Mouse (Mus musculus) bone marrow, adult 2 months (tissue): Measurements from ENCODE around the gene Zfp512b.

Experiments
- CTCF ChIP-seq: fragments of 200-500 bp; IDR thresholded peaks from 2 replicates; pipeline ENCODE4 v1.5.1; 2011; ENCODE audit warnings: low read length, control low read depth; ENCODE audit not compliant: control insufficient read depth, insufficient read depth
- POLR2A ChIP-seq: fragments of 200-500 bp; IDR thresholded peaks from 2 replicates; pipeline ENCODE4 v1.6.1; 2011; ENCODE audit warnings: low read depth, mild to moderate bottlenecking, control low read depth, low read length, borderline replicate concordance; ENCODE audit not compliant: control insufficient read depth

DNA sequence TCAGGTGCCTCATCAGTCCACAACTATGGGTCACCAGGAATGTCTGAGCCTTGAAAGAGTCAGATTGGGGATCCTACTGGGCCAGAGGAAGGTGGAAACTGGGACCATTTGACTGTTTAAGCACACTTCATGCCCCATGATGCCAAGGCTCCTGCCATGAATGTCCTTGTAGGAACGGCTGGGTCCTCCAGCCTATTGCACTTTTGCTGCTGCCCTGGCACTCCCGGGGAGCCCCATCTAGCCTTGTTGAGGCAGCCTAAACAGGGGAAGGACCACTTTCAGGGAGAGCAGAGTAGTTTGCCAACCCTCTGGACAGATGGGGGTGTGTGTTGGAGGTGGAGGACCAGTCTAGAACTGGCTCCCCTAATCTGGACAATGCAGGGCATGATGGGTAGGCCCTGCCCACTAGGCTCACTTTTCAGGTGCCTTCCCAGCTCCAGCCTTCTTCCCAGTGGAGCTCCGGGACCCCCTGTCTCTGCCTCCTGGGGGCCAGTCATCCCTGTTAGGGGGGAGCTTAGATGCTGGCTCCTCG is 8.1 kb downstream of the Zfp512b start, which contains the start of gene Uckl1:
- TF ChIP-seq CTCF = no peak
- no peak for TF ChIP-seq POLR2A
